Mouse (Mus musculus): ENCODE data around the gene Tldc2. TPM values are rescaled to one million over a fixed set of nuclear protein-coding genes. Genes with fewer than 3 reads are reported as not detected.

Tldc2 gene
- polyA plus RNA-seq, 1 experiment from 2014 or later, result 0.27 TPM

DNA sequence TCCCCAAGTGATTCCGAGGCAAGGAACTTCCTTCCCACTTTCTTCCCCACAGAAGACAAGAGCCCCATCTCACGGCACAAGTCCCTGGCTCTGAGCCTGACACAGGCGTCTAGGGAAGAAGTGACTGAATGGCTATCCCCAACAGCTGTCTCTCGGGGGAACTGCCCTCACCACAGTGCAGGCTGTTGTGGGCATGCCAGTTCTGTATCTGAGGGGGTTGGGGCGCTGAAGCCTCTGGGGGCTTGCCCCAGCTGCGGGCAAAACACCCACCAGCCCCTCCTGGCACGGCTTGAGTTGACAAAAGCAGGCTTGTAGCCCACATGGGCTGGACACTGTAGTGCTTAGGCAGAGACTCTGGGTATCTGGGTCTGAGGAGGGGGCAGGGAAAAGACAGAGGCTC is 22.7 kb upstream of the Tldc2 start:
- H3K4me1 ChIP-seq, result peaks cover 62% of the 10 kb centered on the region
- ATAC-seq (replicated peaks; ENCODE audit: low FRiP score), result no peak

DNA sequence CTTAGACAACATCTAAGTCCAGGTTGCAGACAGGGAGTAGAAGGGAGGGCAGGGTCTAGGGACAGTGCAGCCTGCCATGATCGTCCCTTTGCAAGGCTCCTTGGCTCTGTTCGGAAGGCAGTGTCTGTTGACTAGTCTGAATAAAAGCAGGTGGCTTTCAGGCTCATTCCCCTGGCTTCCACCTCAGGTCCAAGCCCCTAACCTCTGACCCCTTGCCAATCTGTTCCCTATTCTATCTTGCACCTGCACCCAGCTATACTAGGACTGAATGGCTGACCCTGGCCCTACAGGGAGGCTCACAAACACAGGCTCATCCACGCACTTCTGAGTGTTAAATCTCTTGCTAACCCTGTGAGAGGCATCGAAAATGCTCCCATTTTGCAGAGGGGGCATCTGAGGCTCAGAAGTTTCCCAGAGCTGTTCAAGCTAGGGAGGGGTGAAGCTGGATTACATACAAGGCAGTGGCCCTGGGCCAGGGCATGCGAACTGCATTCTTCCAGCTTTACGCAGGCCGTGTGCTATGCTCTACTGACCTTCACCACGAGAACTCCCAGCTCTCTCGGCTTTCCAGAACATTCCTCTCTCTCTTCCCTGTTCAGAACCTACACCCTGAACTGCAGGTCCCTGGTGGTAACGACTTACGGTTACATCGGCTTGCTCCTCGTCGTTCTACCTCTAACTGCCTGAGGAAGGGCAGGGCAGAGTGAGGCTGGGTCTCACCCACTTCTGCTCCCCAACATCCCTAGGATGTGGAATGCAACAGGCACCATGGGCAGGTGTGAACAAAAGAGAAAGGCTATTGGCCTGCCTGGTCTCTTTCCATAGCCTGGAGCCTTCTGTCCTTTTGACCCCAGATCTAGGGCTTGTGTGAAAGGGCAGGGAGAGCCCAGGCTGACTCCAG is 21.6 kb upstream of the Tldc2 start:
- no peak overlapping the region for H3K9ac ChIP-seq
- H3K4me1 ChIP-seq, result peaks cover 64% of the 10 kb centered on the region
- 65% methylated on average over 14 of the region's 14 CpGs for WGBS
- no peak for ATAC-seq (replicated peaks; ENCODE audit: low FRiP score)
- peaks cover 8% of the 10 kb centered on the region for H3K36me3 ChIP-seq
- H3K27me3 ChIP-seq, result no peaks in the 10 kb centered on the region
- peak overlapping the region; percentile 34 for H3K27ac ChIP-seq
- no peak overlapping the region for H3K4me3 ChIP-seq (replicated peaks)
- no peak overlapping the region for H3K4me2 ChIP-seq
- H3K9me3 ChIP-seq (replicated peaks), result no peaks in the 10 kb centered on the region

More for the DNA sequence above, 22.7 kb upstream of the Tldc2 start:
- H3K36me3 ChIP-seq, result peaks cover 19% of the 10 kb centered on the region
- H3K27me3 ChIP-seq, result no peaks in the 10 kb centered on the region
- no peaks in the 10 kb centered on the region for H3K9me3 ChIP-seq (replicated peaks)
- peak overlapping the region; percentile 25; the same call in 1 of the 2 replicates for H3K27ac ChIP-seq
- no peak overlapping the region for H3K9ac ChIP-seq
- H3K4me2 ChIP-seq, result no peak overlapping the region
- no peak overlapping the region for H3K4me3 ChIP-seq (replicated peaks)
- WGBS, result 74% methylated on average over 7 of the region's 7 CpGs

DNA sequence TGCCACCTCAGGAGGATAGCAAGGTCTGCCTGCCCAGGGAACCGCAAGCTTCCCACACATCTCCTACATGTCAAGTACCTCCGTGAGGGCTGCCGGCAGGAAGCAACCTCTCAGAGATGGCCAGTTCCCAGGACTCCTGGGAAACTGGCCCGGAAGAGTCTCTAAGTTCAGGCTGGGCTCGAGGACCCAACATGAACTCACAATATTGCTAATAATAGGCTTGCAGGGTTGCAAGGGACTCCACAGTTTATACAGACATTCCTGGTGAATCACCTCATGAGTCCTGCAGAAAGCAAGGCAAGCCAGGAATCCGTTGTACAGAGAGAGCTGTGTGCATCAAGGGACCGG is 21.0 kb upstream of the Tldc2 start:
- Histone ChIP-seq H3K9me3 (replicated peaks) (no peaks in the 10 kb centered on the region), H3K4me2 (no peak overlapping the region), H3K4me3 (replicated peaks) (no peak overlapping the region), H3K27me3 (no peaks in the 10 kb centered on the region), H3K36me3 (0 out of 2 replicates have a peak, but pooled peaks cover 4% of the 10 kb centered on the region), H3K27ac (peak overlapping the region; percentile 34), H3K4me1 (peaks cover 69% of the 10 kb centered on the region), H3K9ac (no peak overlapping the region)
- no peak for ATAC-seq (replicated peaks; ENCODE audit: low FRiP score)
- WGBS, result 70% methylated on average over 7 of the region's 7 CpGs

DNA sequence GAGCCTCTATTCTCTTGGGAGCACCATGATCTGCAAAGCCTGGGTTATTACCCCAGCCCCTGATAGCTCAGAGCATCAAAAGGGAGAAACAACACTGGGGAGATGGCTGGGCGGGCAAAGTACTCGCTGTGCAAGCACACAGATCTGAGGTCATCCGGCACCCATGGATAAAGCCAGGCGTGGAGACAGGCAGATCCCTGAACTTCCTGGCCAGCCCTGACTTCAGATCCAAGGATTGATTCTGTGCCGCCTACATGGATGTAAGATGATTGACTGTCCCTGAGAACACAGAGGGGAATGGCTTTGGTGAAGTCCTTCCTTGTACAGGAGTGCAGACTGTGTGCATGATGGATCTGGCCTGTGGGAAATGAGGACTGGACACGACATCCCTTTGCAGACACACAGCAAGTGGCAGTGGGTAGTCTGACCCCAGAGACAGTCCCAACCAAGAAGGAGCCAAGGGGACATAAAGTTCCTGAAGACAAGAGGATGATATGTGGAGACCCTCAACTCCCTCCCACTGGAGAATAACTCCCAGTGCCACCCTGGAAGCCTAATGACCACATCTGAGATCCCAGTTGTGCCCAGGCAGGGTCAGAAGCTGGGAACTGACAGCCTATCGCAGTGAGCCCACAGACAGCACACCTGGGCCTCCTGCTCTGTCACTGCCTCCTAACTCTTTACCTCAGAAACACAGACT is 20.0 kb upstream of the Tldc2 start:
- H3K36me3 ChIP-seq, result 0 out of 2 replicates have a peak, but pooled peaks cover 4% of the 10 kb centered on the region
- H3K27ac ChIP-seq, result no peak overlapping the region
- no peaks in the 10 kb centered on the region for H3K9me3 ChIP-seq (replicated peaks)

DNA sequence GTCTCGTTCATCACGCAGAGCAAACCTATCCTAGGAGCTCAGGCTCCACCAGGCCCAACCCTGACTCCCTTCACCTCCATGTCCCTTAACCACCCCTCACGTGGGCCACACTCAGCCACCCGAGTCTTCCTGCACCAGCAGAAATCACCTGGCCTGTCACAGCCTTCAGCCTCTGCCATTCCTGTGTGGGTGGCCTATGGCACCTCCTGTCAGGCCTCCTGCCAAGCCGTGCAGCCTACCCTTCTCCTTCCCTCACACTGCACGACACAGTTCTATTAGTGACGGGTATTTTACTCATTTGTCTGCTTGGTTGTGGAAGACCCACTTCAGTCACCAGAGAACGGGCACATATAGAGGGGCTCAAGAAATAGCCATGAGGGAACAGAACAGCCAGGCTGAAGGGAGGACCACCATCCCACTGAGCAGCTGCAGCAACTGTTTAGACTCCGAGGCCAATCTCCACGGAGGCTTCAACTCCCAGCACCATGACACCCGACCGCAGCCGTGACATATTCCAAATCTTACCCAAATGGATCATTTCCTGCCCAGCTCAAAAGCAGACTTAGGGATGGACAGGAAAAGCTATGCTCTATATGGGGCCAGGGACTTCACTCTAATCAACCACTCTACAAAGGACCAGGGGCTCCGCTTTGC is 18.0 kb upstream of the Tldc2 start:
- Histone ChIP-seq H3K4me2 (0 out of 2 replicates have a peak overlapping the region, but pooled peaks have one; percentile 14), H3K4me1 (peaks cover 87% of the 10 kb centered on the region), H3K9ac (no peak overlapping the region), H3K27ac (peak overlapping the region; percentile 81), H3K27me3 (no peaks in the 10 kb centered on the region), H3K4me3 (replicated peaks) (no peak overlapping the region), H3K36me3 (peaks cover 18% of the 10 kb centered on the region), H3K9me3 (replicated peaks) (no peaks in the 10 kb centered on the region)
- no peak for ATAC-seq (replicated peaks; ENCODE audit: low FRiP score)
- WGBS, result 63% methylated on average over 14 of the region's 14 CpGs

More for the DNA sequence above, 20.0 kb upstream of the Tldc2 start:
- H3K4me2 ChIP-seq, result no peak overlapping the region
- H3K9ac ChIP-seq, result no peak overlapping the region
- H3K4me1 ChIP-seq, result peaks cover 79% of the 10 kb centered on the region
- no peaks in the 10 kb centered on the region for H3K27me3 ChIP-seq
- WGBS, result 76% methylated on average over 7 of the region's 7 CpGs
- no peak for ATAC-seq (replicated peaks; ENCODE audit: low FRiP score)
- H3K4me3 ChIP-seq (replicated peaks), result no peak overlapping the region

DNA sequence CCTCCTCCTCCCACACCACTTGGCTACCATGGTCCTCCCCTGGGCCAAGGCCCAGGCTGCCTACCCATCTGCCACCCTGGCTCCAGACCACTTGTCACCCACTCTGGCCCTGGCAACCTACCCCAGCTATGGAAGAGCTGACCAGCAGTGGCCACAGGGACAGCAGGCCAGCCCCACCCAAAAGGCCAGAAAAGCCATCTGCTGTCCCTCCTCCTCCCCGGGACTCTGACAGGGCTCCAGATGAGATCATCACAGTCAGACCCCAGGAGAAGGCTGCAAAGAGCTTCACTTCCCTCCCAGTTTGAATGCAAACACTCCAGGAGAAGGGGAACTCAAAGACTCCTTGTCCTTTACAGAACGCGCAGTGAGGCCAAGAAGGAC is 17.5 kb upstream of the Tldc2 start:
- H3K27ac ChIP-seq, result peak overlapping the region; percentile 81
- H3K4me2 ChIP-seq, result peak overlapping the region; percentile 14; the same call in 1 of the 2 replicates
- H3K36me3 ChIP-seq, result peaks cover 17% of the 10 kb centered on the region
- no peak overlapping the region for H3K9ac ChIP-seq
- no peak overlapping the region for H3K4me3 ChIP-seq (replicated peaks)
- WGBS, result 37% methylated on average over 3 of the region's 3 CpGs
- H3K4me1 ChIP-seq, result peaks cover 87% of the 10 kb centered on the region
- no peaks in the 10 kb centered on the region for H3K9me3 ChIP-seq (replicated peaks)
- H3K27me3 ChIP-seq, result no peaks in the 10 kb centered on the region
- ATAC-seq (replicated peaks; ENCODE audit: low FRiP score), result no peak

DNA sequence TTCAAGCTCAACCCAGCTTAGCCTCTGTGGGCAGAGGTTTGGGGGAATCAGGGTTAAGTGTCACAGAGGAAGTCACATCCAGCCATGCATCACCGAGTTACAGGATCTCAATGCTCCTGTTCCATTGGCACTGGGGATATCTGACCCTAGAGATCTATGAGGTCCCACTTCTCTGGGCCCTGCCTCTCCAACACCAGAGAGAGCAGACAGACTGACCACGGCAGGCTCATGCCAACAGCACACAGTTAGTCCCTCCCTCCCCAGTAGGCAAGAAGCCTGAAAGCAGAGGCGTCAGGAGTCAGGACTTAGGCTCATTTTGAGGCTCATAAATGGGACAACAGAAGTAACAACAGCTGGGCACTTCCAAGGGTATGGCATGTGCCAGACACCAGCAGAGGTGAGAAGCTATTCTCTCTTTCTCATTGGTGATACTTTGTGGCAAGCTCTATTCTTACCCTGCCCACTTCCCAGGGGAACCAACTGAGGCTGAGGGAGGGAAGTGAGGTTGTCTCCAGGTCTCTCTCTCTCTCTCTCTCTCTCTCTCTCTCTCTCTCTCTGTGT is 17.0 kb upstream of the Tldc2 start:
- no peak overlapping the region for H3K4me2 ChIP-seq
- 20% methylated on average over 3 of the region's 3 CpGs for WGBS

DNA sequence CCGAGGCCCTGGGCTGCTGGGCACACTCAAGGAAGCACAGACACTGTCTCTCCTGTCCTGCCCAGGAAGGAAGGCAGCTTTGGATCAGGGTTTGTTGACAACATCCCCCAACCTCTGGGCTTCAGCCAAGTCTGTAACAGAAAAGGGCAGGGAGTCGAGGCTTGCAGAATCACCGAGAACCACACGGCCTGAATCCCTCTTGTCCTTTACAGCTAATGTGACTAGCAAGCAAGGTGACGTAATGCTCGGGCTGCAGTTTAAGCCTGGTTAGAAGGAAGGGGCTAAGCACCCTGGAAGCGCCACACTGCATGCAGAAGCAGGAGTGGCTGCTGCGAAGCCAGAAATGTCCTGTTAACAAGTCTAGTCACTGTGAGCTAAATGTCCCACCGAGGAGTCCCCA is 16.5 kb upstream of the Tldc2 start:
- Histone ChIP-seq H3K27ac (peak overlapping the region; percentile 81), H3K9ac (peak overlapping the region; percentile 33; the same call in 1 of the 2 replicates), H3K36me3 (peaks cover 17% of the 10 kb centered on the region), H3K4me1 (peaks cover 88% of the 10 kb centered on the region), H3K27me3 (no peaks in the 10 kb centered on the region), H3K4me3 (replicated peaks) (no peak overlapping the region), H3K9me3 (replicated peaks) (no peaks in the 10 kb centered on the region), H3K4me2 (peak overlapping the region; percentile 19; the same call in 1 of the 2 replicates)
- ATAC-seq (replicated peaks; ENCODE audit: low FRiP score), result no peak
- 36% methylated on average over 9 of the region's 9 CpGs for WGBS

More for the DNA sequence above, 17.0 kb upstream of the Tldc2 start:
- Histone ChIP-seq H3K9me3 (replicated peaks) (no peaks in the 10 kb centered on the region), H3K9ac (0 out of 2 replicates have a peak overlapping the region, but pooled peaks have one; percentile 33), H3K4me3 (replicated peaks) (no peak overlapping the region), H3K27me3 (no peaks in the 10 kb centered on the region), H3K36me3 (peaks cover 17% of the 10 kb centered on the region), H3K27ac (peak overlapping the region; percentile 81), H3K4me1 (peaks cover 88% of the 10 kb centered on the region)
- no peak for ATAC-seq (replicated peaks; ENCODE audit: low FRiP score)

DNA sequence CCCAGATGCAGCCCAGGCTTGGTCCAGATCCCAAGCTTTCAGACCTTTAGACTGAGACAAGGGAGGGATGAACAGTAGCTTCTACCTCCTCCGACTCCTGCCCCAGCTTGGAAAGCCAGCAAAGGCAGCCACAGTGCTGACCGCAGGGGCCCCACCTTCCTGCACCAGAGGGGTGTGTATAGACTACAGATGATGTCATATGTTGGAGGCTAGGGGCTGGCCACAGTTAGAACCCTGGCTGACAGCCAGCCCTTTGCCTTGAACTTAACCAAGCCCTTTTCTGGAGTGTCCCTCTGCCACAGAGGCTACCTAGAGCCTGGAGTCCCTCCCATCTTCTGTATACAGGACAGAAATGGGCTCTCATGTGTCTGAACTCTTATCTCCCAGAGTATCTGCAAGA is 15.3 kb upstream of the Tldc2 start:
- H3K4me2 ChIP-seq, result 0 out of 2 replicates have a peak overlapping the region, but pooled peaks have one; percentile 14
- peaks cover 90% of the 10 kb centered on the region for H3K4me1 ChIP-seq
- 42% methylated on average over 2 of the region's 2 CpGs for WGBS
- H3K27me3 ChIP-seq, result no peaks in the 10 kb centered on the region
- peak overlapping the region; percentile 5; the same call in 1 of the 2 replicates for H3K27ac ChIP-seq
- no peak overlapping the region for H3K9ac ChIP-seq
- peak; percentile 30; the same call in 1 of the 2 replicates for ATAC-seq (replicated peaks; ENCODE audit: low FRiP score)
- H3K9me3 ChIP-seq (replicated peaks), result no peaks in the 10 kb centered on the region
- peaks cover 17% of the 10 kb centered on the region for H3K36me3 ChIP-seq
- H3K4me3 ChIP-seq (replicated peaks), result no peak overlapping the region

DNA sequence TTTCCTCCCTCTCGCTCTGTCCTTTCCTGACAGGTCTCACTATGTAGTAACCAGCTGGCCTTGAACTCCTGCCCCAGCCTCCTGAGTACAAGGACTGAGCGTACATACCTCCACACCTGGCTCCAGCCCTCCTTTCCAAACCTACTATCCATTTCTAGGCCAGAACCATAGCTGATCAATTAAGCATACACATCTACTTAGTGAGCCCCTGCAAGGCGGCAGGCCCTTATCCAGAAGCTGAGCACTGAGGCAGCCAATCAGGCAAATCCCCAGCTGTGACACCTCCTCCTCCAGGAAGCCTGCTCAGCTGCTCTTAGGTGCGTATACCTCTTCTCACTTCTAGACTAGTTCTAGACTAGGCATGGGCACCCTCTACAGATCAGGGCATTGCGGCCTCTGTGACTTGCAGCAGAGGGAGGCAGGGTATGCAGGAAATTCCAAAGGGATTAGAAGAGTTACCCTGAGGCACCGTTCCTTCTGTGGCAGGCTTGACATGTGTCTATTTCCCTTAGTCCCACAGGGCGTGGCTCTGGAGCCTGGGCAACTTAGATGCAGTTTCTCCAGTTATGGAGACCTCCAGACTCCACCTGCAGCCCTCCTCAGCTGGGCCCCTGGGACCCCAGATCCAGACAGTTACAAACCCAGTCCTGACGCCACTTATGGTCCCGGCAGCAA is 14.4 kb upstream of the Tldc2 start:
- Histone ChIP-seq H3K4me3 (replicated peaks) (no peak overlapping the region), H3K27me3 (no peaks in the 10 kb centered on the region), H3K9ac (no peak overlapping the region), H3K36me3 (peaks cover 17% of the 10 kb centered on the region), H3K9me3 (replicated peaks) (no peaks in the 10 kb centered on the region), H3K27ac (0 out of 2 replicates have a peak overlapping the region, but pooled peaks have one; percentile 5), H3K4me1 (peaks cover 91% of the 10 kb centered on the region), H3K4me2 (no peak overlapping the region)
- WGBS, result 78% methylated on average over 9 of the region's 9 CpGs
- ATAC-seq (replicated peaks; ENCODE audit: low FRiP score), result no peak

Measured in kidney, embryonic 15.5 days (tissue).